Mouse (Mus musculus) hindbrain, embryonic 16.5 days (tissue): ENCODE results near the gene Gm10234. TPM values are rescaled to one million over a fixed set of nuclear protein-coding genes. Genes with fewer than 3 reads are reported as not detected.

Experiments
- ATAC-seq: fragments of 200-750 bp; cut with Nextera tagmentation; 2 replicates; pipeline ENCODE4 v1.8.0; 2017; ENCODE audit warnings: moderate TSS enrichment, moderate library complexity
- H3K27ac ChIP-seq: fragments of 300-500 bp; sonication (generic); 2 replicates; pipeline ENCODE4 v1.5.1; 2014; ENCODE audit warnings: low read depth, mild to moderate bottlenecking, control low read depth, low read length, moderate library complexity
- H3K27me3 ChIP-seq: fragments of 300-500 bp; sonication (generic); replicated peaks from 2 replicates; pipeline ENCODE4 v1.6.1; 2014; ENCODE audit warnings: low read length; ENCODE audit not compliant: control insufficient read depth, insufficient read depth
- H3K36me3 ChIP-seq: fragments of 300-500 bp; sonication (generic); 2 replicates; pipeline ENCODE4 v1.6.1; 2014; ENCODE audit warnings: mild to moderate bottlenecking, low read length, moderate library complexity, mixed read lengths; ENCODE audit not compliant: control insufficient read depth, insufficient read depth
- H3K4me1 ChIP-seq: fragments of 300-500 bp; sonication (generic); 2 replicates; pipeline ENCODE4 v1.6.1; 2014; ENCODE audit warnings: low read depth, low read length; ENCODE audit not compliant: control insufficient read depth, insufficient read depth
- H3K4me2 ChIP-seq: fragments of 300-500 bp; sonication (generic); 2 replicates; pipeline ENCODE4 v1.6.1; 2014; ENCODE audit warnings: mild to moderate bottlenecking, low read length, control low read depth, moderate library complexity
- H3K4me3 ChIP-seq: fragments of 300-500 bp; sonication (generic); 2 replicates; pipeline ENCODE4 v1.5.1; 2014; ENCODE audit warnings: mild to moderate bottlenecking, low read length, control low read depth, moderate library complexity
- H3K9ac ChIP-seq: fragments of 300-500 bp; sonication (generic); 2 replicates; pipeline ENCODE4 v1.6.1; 2014; ENCODE audit warnings: low read depth, mild to moderate bottlenecking, control low read depth, low read length, moderate library complexity
- H3K9me3 ChIP-seq: fragments of 300-500 bp; sonication (generic); 2 replicates; pipeline ENCODE4 v1.6.1; 2014; ENCODE audit warnings: mild to moderate bottlenecking, low read length, moderate library complexity; ENCODE audit not compliant: control insufficient read depth
- WGBS: fragments of 180-500 bp; shearing (Covaris S2); extraction: QIAGEN DNeasy Blood & Tissue Kit; methylation state at CpG from one replicate; pipeline ENCODE4 v1.1.7; 2014; 5-methylcytosine and 5-hydroxymethylcytosine counted together
- polyA plus RNA-seq: library from polyadenylated mRNA; unstranded; fragments of >200 nt; fragmentation: Nextera tagmentation; extraction: Ambion mirVana; gene quantifications from 2 replicates; pipeline ENCODE4 v1.2.1, GENCODE M21; 2015

Gene Gm10234
- polyA plus RNA-seq, 1 experiment from 2014 or later: not detected

DNA sequence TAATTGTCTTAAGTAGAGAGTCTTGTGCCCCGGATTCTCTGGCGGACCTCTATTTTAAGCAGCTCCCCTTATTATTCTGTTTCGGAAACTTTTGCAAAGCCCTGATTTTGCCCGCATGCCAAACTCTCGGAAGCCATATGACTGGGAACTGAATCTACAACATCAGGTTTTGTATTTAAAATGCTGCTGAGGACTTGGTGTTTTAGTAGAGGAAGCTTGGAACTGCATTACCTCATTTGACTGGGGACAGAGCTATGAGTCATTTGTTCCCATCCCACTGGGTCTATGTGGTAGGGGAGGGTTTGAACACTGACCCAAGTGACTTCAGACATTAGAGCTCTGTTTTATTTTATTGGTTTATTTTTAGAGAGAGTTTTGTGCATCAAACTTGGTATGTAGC is 38.2 kb downstream of the Gm10234 start:
- Histone ChIP-seq H3K9ac (no peak overlapping the region), H3K4me1 (no peaks in the 10 kb centered on the region), H3K36me3 (no peaks in the 10 kb centered on the region), H3K4me2 (no peak overlapping the region), H3K27ac (no peak overlapping the region), H3K27me3 (no peaks in the 10 kb centered on the region), H3K4me3 (no peak overlapping the region), H3K9me3 (no peaks in the 10 kb centered on the region)
- 93% methylated on average over 5 of the region's 5 CpGs for WGBS
- ATAC-seq: no peak

DNA sequence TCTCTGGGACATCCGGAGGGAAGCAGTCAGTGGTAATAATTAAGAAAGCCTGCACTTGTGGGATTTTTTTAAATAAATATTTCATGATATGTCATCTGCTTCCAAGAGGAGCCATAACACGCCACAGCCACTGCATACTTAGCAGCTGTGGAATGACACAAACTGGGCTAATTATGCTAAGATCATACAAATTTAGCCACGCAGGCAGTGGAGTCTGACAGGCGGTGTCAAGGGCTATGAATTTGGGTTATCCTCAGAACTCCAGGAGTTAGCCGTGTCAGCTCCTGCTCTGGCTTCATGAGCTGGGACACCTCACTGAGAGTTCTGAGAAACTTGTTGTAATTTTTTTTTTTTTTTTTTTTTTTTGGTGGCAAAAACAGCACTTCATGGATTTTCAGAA is 40.8 kb downstream of the Gm10234 start:
- Histone ChIP-seq H3K4me1 (no peaks in the 10 kb centered on the region), H3K4me2 (no peak overlapping the region), H3K27ac (no peak overlapping the region), H3K27me3 (no peaks in the 10 kb centered on the region), H3K9me3 (no peaks in the 10 kb centered on the region), H3K36me3 (no peaks in the 10 kb centered on the region), H3K9ac (no peak overlapping the region), H3K4me3 (no peak overlapping the region)
- 78% methylated on average over 5 of the region's 5 CpGs for WGBS
- ATAC-seq: no peak

DNA sequence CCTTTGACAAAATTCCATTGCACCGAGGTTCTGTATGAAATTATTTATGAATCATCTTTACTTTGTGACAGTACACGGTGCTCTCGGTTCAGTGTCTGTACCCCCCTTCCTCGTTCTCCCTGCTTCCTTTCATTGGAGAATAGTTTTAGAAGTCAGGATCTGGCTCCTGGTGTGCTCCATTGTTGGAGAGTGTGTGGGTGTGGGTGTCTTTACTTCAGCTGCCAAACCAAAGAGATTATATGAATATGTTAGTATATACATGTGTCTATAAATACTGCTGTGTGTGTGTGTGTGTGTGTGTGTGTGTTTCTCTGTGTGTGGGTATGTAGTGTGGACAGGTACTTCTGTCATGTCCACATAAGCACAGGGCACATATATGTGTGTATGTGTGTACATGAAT is 49.9 kb downstream of the Gm10234 start:
- H3K27ac ChIP-seq: no peak overlapping the region
- no peak overlapping the region for H3K9ac ChIP-seq
- ATAC-seq: no peak
- WGBS: 71% methylated on average over 4 of the region's 4 CpGs
- no peaks in the 10 kb centered on the region for H3K36me3 ChIP-seq
- H3K4me2 ChIP-seq: no peak overlapping the region
- H3K27me3 ChIP-seq: no peaks in the 10 kb centered on the region
- H3K4me1 ChIP-seq: no peaks in the 10 kb centered on the region
- no peak overlapping the region for H3K4me3 ChIP-seq
- no peaks in the 10 kb centered on the region for H3K9me3 ChIP-seq

Other genes starting within 250 kb of the Gm10234 start
- gene Kbtbd8, start 204.9 kb upstream of the Gm10234 start, polyA plus RNA-seq: 3.5 and 4.5 TPM in 2 replicates